Mouse (Mus musculus) CD8-positive naive resting alpha-beta T cell, adult 57 days (primary cell): ENCODE data around the gene Il20rb. TPM values are rescaled to one million over a fixed set of nuclear protein-coding genes. Genes with fewer than 3 reads are reported as not detected.

ENCODE experiments used
- total RNA-seq: library from RNA; stranded (reverse); gene quantifications from one replicate; pipeline ENCODE4 v1.2.4, GENCODE M21; 2023

Il20rb gene
- total RNA-seq, result 6.3 TPM

GRCm38 (mm10) chr9:100486431-100486830 is at the start of gene Il20rb:
Gene Il20rb (minus strand): TSS chr9:100486788.

Other genes with a start within 250 kb of the Il20rb start
- gene Nck1, start 59.3 kb upstream of the Il20rb start, total RNA-seq, result 51.2 TPM
- gene Slc35g2, start 84.3 kb upstream of the Il20rb start, total RNA-seq, result not detected
- 79.5 TPM for gene Stag1, start 111.0 kb upstream of the Il20rb start, total RNA-seq